Mouse (Mus musculus) midbrain, embryonic 14.5 days (tissue): ENCODE measurements around the gene Klf9. TPM values are rescaled to one million over a fixed set of nuclear protein-coding genes. Genes with fewer than 3 reads are reported as not detected.

Experiments used
- ATAC-seq: fragments of 200-750 bp; cut with Nextera tagmentation; 2 replicates; pipeline ENCODE4 v1.8.0; 2017; ENCODE audit warnings: moderate number of reproducible peaks, moderate library complexity; ENCODE audit not compliant: low FRiP score, low TSS enrichment
- DNase-seq: peaks from one replicate; pipeline ENCODE4 v3.0.0-alpha.2; 2015
- H3K27ac ChIP-seq: fragments of 300-500 bp; sonication (generic); replicated peaks from 2 replicates; pipeline ENCODE4 v1.5.1; 2014; ENCODE audit warnings: mild to moderate bottlenecking, low read depth, low read length, moderate library complexity
- H3K27me3 ChIP-seq: fragments of 300-500 bp; sonication (generic); 2 replicates; pipeline ENCODE4 v1.6.1; 2014; ENCODE audit warnings: low read length, control low read depth, mixed read lengths; ENCODE audit not compliant: control insufficient read depth, insufficient read depth
- H3K36me3 ChIP-seq: fragments of 300-500 bp; sonication (generic); 2 replicates; pipeline ENCODE4 v1.6.1; 2014; ENCODE audit warnings: low read length, control low read depth; ENCODE audit not compliant: control insufficient read depth, insufficient read depth
- H3K4me1 ChIP-seq: fragments of 300-500 bp; sonication (generic); 2 replicates; pipeline ENCODE4 v1.6.1; 2014; ENCODE audit warnings: mild to moderate bottlenecking, antibody characterized with exemption, low read length, control low read depth; ENCODE audit not compliant: control insufficient read depth, insufficient read depth
- H3K4me2 ChIP-seq: fragments of 300-500 bp; sonication (generic); 2 replicates; pipeline ENCODE4 v1.6.1; 2014; ENCODE audit warnings: mild to moderate bottlenecking, low read length, moderate library complexity
- H3K4me3 ChIP-seq: fragments of 300-500 bp; sonication (generic); replicated peaks from 2 replicates; pipeline ENCODE4 v1.5.1; 2014; ENCODE audit warnings: low read depth, low read length
- H3K9ac ChIP-seq: fragments of 300-500 bp; sonication (generic); replicated peaks from 2 replicates; pipeline ENCODE4 v1.6.1; 2014; ENCODE audit warnings: mild to moderate bottlenecking, low read length, moderate library complexity
- H3K9me3 ChIP-seq: fragments of 300-500 bp; sonication (generic); 2 replicates; pipeline ENCODE4 v1.6.1; 2016; ENCODE audit warnings: low read length, control low read depth, mixed read lengths; ENCODE audit not compliant: control insufficient read depth
- WGBS: fragments of 180-500 bp; shearing (Covaris S2); extraction: QIAGEN DNeasy Blood & Tissue Kit; methylation state at CpG from one replicate; pipeline ENCODE4 v1.1.7; 2014; 5-methylcytosine and 5-hydroxymethylcytosine counted together
- polyA plus RNA-seq: library from polyadenylated mRNA; unstranded; fragments of >200 nt; fragmentation: Nextera tagmentation; extraction: Ambion mirVana; gene quantifications from 2 replicates; pipeline ENCODE4 v1.2.1, GENCODE M21; 2014

Klf9 gene
- polyA plus RNA-seq, 1 experiment from 2014 or later = 0.93 TPM

- Histone ChIP-seq H3K27me3 (no peaks in the 10 kb centered on the region), H3K27ac (no peak overlapping the region), H3K4me1 (no peaks in the 10 kb centered on the region), H3K9me3 (no peaks in the 10 kb centered on the region), H3K4me2 (no peak overlapping the region), H3K9ac (no peak overlapping the region), H3K4me3 (no peak overlapping the region), H3K36me3 (no peaks in the 10 kb centered on the region)
- no peak for ATAC-seq
- DNase-seq = no peak
- WGBS = 91% methylated on average over 16 of the region's 16 CpGs
These were observed 23.7 kb downstream of the Klf9 start for GRCm38 (mm10) chr19:23164651-23165240.

- H3K9me3 ChIP-seq = no peaks in the 10 kb centered on the region
- ATAC-seq (no peak), DNase-seq (peak; percentile 26)
- no peak overlapping the region for H3K4me3 ChIP-seq
- no peaks in the 10 kb centered on the region for H3K36me3 ChIP-seq
- H3K27me3 ChIP-seq = no peaks in the 10 kb centered on the region
- no peak overlapping the region for H3K9ac ChIP-seq
- no peak overlapping the region for H3K27ac ChIP-seq
- WGBS = 68% methylated on average over 11 of the region's 11 CpGs
- no peak overlapping the region for H3K4me2 ChIP-seq
- no peaks in the 10 kb centered on the region for H3K4me1 ChIP-seq
These were observed 25.7 kb downstream of the Klf9 start for GRCm38 (mm10) chr19:23166550-23167284.

DNA sequence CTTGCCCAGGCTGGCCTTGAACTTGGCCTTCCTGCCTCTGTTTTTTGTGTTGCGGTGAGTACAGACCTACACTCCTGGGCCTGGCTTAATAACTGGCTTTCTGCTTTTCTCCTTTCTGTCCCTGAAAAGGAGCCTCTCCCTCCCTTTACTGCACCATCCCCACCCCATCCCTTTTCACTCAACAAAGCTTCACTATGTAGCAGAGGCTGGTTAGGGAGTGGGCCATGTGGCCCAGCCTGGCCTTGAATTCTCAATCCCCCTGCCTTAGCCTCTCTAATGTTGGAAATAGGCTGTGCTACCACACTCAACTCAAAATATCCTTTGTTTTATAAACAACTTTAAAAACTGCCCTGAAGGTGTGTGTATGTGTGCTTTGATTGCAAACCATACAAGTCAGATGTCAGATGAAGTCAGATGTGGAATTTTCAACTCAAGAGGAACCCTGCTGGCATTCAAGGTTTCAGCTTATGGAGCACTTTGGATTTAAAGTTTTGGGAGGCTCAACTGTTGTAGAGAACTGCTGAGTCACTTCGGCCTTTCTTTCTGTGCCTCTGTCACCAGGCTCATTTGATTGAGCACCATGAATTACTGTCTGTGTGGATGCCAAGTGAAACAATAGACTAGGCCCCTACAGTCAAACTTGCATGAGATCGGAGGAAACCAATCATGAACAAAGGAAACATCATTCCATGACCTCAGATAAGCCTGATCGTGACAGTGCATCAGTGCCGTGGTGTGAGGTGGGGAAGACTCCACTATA lies 28.1 kb downstream of the Klf9 start:
- H3K4me3 ChIP-seq = no peak overlapping the region
- WGBS = 87% methylated on average over 5 of the region's 5 CpGs
- H3K4me1 ChIP-seq = no peaks in the 10 kb centered on the region
- no peak overlapping the region for H3K9ac ChIP-seq
- ATAC-seq = no peak
- H3K4me2 ChIP-seq = no peak overlapping the region
- no peaks in the 10 kb centered on the region for H3K9me3 ChIP-seq
- no peaks in the 10 kb centered on the region for H3K27me3 ChIP-seq
- no peak overlapping the region for H3K27ac ChIP-seq
- H3K36me3 ChIP-seq = no peaks in the 10 kb centered on the region
- DNase-seq = no peak

- no peaks in the 10 kb centered on the region for H3K27me3 ChIP-seq
- no peak overlapping the region for H3K4me2 ChIP-seq
- WGBS = 92% methylated on average over 2 of the region's 2 CpGs
- ATAC-seq = no peak
- no peaks in the 10 kb centered on the region for H3K9me3 ChIP-seq
- no peaks in the 10 kb centered on the region for H3K4me1 ChIP-seq
- no peak overlapping the region for H3K4me3 ChIP-seq
- H3K36me3 ChIP-seq = no peaks in the 10 kb centered on the region
- DNase-seq = no peak
- no peak overlapping the region for H3K9ac ChIP-seq
- H3K27ac ChIP-seq = no peak overlapping the region
These were observed 28.6 kb downstream of the Klf9 start for GRCm38 (mm10) chr19:23169659-23170050.

GRCm38 (mm10) chr19:23170476-23170875 lies 29.4 kb downstream of the Klf9 start:
- H3K27ac ChIP-seq = no peak overlapping the region
- DNase-seq = no peak
- H3K27me3 ChIP-seq = no peaks in the 10 kb centered on the region
- H3K36me3 ChIP-seq = no peaks in the 10 kb centered on the region
- no peak for ATAC-seq
- no peak overlapping the region for H3K4me3 ChIP-seq
- H3K9me3 ChIP-seq = no peaks in the 10 kb centered on the region
- H3K4me2 ChIP-seq = no peak overlapping the region
- no peak overlapping the region for H3K9ac ChIP-seq
- 89% methylated on average over 5 of the region's 5 CpGs for WGBS
- no peaks in the 10 kb centered on the region for H3K4me1 ChIP-seq

GRCm38 (mm10) chr19:23171136-23171535 lies 30.1 kb downstream of the Klf9 start:
- DNase-seq (no peak), ATAC-seq (no peak)
- no peaks in the 10 kb centered on the region for H3K9me3 ChIP-seq
- no peak overlapping the region for H3K9ac ChIP-seq
- no peak overlapping the region for H3K4me3 ChIP-seq
- no peak overlapping the region for H3K4me2 ChIP-seq
- no peaks in the 10 kb centered on the region for H3K36me3 ChIP-seq
- no peak overlapping the region for H3K27ac ChIP-seq
- 95% methylated on average over 2 of the region's 2 CpGs for WGBS
- no peaks in the 10 kb centered on the region for H3K27me3 ChIP-seq
- no peaks in the 10 kb centered on the region for H3K4me1 ChIP-seq

DNA sequence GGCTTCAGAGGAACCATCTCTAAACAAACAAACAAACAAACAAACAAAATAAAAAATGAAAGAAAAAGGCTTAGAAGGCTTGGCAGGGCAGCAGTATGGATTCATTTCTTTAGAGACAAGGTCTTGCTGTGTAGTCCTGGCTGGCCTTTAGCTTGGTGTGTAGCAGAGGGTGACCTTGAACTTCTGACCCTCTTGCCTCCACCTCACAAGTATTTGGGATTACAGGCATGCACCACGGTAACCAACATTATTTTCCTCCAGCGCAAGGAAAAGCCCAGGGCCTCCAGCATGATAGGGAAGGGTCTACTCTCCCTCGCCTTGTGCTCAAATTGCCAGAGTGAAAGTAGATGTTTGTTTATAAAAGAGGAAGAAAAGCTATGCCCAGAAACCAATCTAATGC lies 34.1 kb downstream of the Klf9 start:
- no peaks in the 10 kb centered on the region for H3K36me3 ChIP-seq
- H3K9me3 ChIP-seq = no peaks in the 10 kb centered on the region
- no peak overlapping the region for H3K4me3 ChIP-seq
- H3K27ac ChIP-seq = no peak overlapping the region
- DNase-seq (no peak), ATAC-seq (no peak)
- H3K9ac ChIP-seq = no peak overlapping the region
- 76% methylated on average over 3 of the region's 3 CpGs for WGBS
- H3K4me2 ChIP-seq = no peak overlapping the region
- H3K27me3 ChIP-seq = no peaks in the 10 kb centered on the region
- no peaks in the 10 kb centered on the region for H3K4me1 ChIP-seq

GRCm38 (mm10) chr19:23175511-23175910 lies 34.5 kb downstream of the Klf9 start:
- no peak overlapping the region for H3K27ac ChIP-seq
- H3K4me3 ChIP-seq = no peak overlapping the region
- no peaks in the 10 kb centered on the region for H3K4me1 ChIP-seq
- ATAC-seq (no peak), DNase-seq (no peak)
- H3K27me3 ChIP-seq = no peaks in the 10 kb centered on the region
- no peaks in the 10 kb centered on the region for H3K9me3 ChIP-seq
- 87% methylated on average over 2 of the region's 2 CpGs for WGBS
- H3K36me3 ChIP-seq = no peaks in the 10 kb centered on the region
- H3K9ac ChIP-seq = no peak overlapping the region
- no peak overlapping the region for H3K4me2 ChIP-seq
